Mouse (Mus musculus) limb, embryonic 11.5 days (tissue): ENCODE measurements at regions not wholly inside any gene's neighbourhood (a gene's known extent, or its start where the extent isn't known, plus 50 kb on each side); places are given as distances from the start of the nearest gene placed in this dataset.
"Not testable (repeated sequence)": the region's sequence is repeated elsewhere in the genome, so short reads cannot be mapped to it uniquely, and the experiment has no call there.

ENCODE experiments used
- ATAC-seq: fragments of 200-750 bp; cut with Nextera tagmentation; 2 replicates; pipeline ENCODE4 v1.8.0; 2017; ENCODE audit warnings: low read depth; ENCODE audit not compliant: insufficient number of reproducible peaks, low FRiP score, low TSS enrichment
- DNase-seq: peaks from one replicate; pipeline ENCODE4 v3.0.0-alpha.2; 2015; ENCODE audit warnings: low spot score
- H3K27ac ChIP-seq: fragments of 300-500 bp; sonication (generic); replicated peaks from 2 replicates; pipeline ENCODE4 v1.5.1; 2014; ENCODE audit warnings: low read depth, mild to moderate bottlenecking, low read length
- H3K27me3 ChIP-seq: fragments of 300-500 bp; sonication (generic); 2 replicates; pipeline ENCODE4 v1.6.1; 2014; ENCODE audit warnings: mild to moderate bottlenecking, low read length, mixed read lengths; ENCODE audit not compliant: control insufficient read depth, insufficient read depth
- H3K36me3 ChIP-seq: fragments of 300-500 bp; sonication (generic); 2 replicates; pipeline ENCODE4 v1.6.1; 2014; ENCODE audit warnings: mild to moderate bottlenecking, low read length, moderate library complexity, mixed read lengths; ENCODE audit not compliant: control insufficient read depth, insufficient read depth
- H3K4me1 ChIP-seq: fragments of 300-500 bp; sonication (generic); 2 replicates; pipeline ENCODE4 v1.6.1; 2014; ENCODE audit warnings: low read length, mixed read lengths; ENCODE audit not compliant: control insufficient read depth, insufficient read depth
- H3K4me2 ChIP-seq: fragments of 300-500 bp; sonication (generic); 2 replicates; pipeline ENCODE4 v1.6.1; 2014; ENCODE audit warnings: low read depth, mild to moderate bottlenecking, moderate library complexity; ENCODE audit not compliant: severe bottlenecking
- H3K4me3 ChIP-seq: fragments of 300-500 bp; sonication (generic); 2 replicates; pipeline ENCODE4 v1.5.1; 2014; ENCODE audit warnings: low read depth, low read length
- H3K9ac ChIP-seq: fragments of 300-500 bp; sonication (generic); 2 replicates; pipeline ENCODE4 v1.6.1; 2014; ENCODE audit warnings: mild to moderate bottlenecking, low read length
- H3K9me3 ChIP-seq: fragments of 300-500 bp; sonication (generic); 2 replicates; pipeline ENCODE4 v1.6.1; 2016; ENCODE audit warnings: low read length; ENCODE audit not compliant: control insufficient read depth
- WGBS: fragments of 180-500 bp; shearing (Covaris S2); extraction: QIAGEN DNeasy Blood & Tissue Kit; methylation state at CpG from one replicate; pipeline ENCODE4 v1.1.7; 2014; 5-methylcytosine and 5-hydroxymethylcytosine counted together

- Histone ChIP-seq H3K27ac (no peak overlapping the region), H3K9me3 (no peaks in the 10 kb centered on the region), H3K36me3 (no peaks in the 10 kb centered on the region), H3K9ac (no peak overlapping the region), H3K4me2 (no peak overlapping the region), H3K4me1 (no peaks in the 10 kb centered on the region), H3K27me3 (no peaks in the 10 kb centered on the region), H3K4me3 (no peak overlapping the region)
- DNase-seq (no peak), ATAC-seq (no peak)
- WGBS: 88% methylated on average over 2 of the region's 2 CpGs
Measured at GRCm38 (mm10) chr13:10938233-10938632, 577.6 kb upstream of the Chrm3 start.

- DNase-seq (no peak), ATAC-seq (no peak)
- WGBS: 91% methylated on average over 3 of the region's 3 CpGs
- Histone ChIP-seq H3K27me3 (no peaks in the 10 kb centered on the region), H3K4me3 (no peak overlapping the region), H3K9ac (no peak overlapping the region), H3K4me2 (no peak overlapping the region), H3K36me3 (no peaks in the 10 kb centered on the region), H3K4me1 (no peaks in the 10 kb centered on the region), H3K27ac (no peak overlapping the region), H3K9me3 (no peaks in the 10 kb centered on the region)
Measured at GRCm38 (mm10) chr13:10930741-10931140, 570.1 kb upstream of the Chrm3 start.

GRCm38 (mm10) chr13:10914377-10914776 is 553.7 kb upstream of the Chrm3 start:
- Histone ChIP-seq H3K36me3 (no peaks in the 10 kb centered on the region), H3K4me3 (no peak overlapping the region), H3K27ac (no peak overlapping the region), H3K4me2 (no peak overlapping the region), H3K9ac (no peak overlapping the region), H3K27me3 (no peaks in the 10 kb centered on the region), H3K4me1 (no peaks in the 10 kb centered on the region), H3K9me3 (no peaks in the 10 kb centered on the region)
- DNase-seq: no peak
- no peak for ATAC-seq

- no peak overlapping the region for H3K4me2 ChIP-seq
- no peaks in the 10 kb centered on the region for H3K36me3 ChIP-seq
- H3K9me3 ChIP-seq: no peaks in the 10 kb centered on the region
- no peaks in the 10 kb centered on the region for H3K27me3 ChIP-seq
- H3K27ac ChIP-seq: no peak overlapping the region
- 53% methylated on average over 2 of the region's 2 CpGs for WGBS
- no peak overlapping the region for H3K4me3 ChIP-seq
- DNase-seq: no peak
- no peak for ATAC-seq
- no peaks in the 10 kb centered on the region for H3K4me1 ChIP-seq
- no peak overlapping the region for H3K9ac ChIP-seq
Measured at GRCm38 (mm10) chr13:10909122-10909751, 548.6 kb upstream of the Chrm3 start.

GRCm38 (mm10) chr13:10867864-10868263 is 507.2 kb upstream of the Chrm3 start:
- Histone ChIP-seq H3K27me3 (no peaks in the 10 kb centered on the region), H3K27ac (no peak overlapping the region), H3K4me1 (no peaks in the 10 kb centered on the region), H3K36me3 (no peaks in the 10 kb centered on the region), H3K9me3 (no peaks in the 10 kb centered on the region), H3K4me2 (no peak overlapping the region), H3K4me3 (no peak overlapping the region), H3K9ac (no peak overlapping the region)
- WGBS: 71% methylated on average over 2 of the region's 2 CpGs
- ATAC-seq: no peak
- no peak for DNase-seq

- not testable (repeated sequence) for H3K4me2 ChIP-seq, H3K27me3 ChIP-seq, H3K36me3 ChIP-seq, H3K4me1 ChIP-seq, ATAC-seq, H3K4me3 ChIP-seq, H3K9ac ChIP-seq, H3K9me3 ChIP-seq, DNase-seq, H3K27ac ChIP-seq
- 95% methylated on average over 9 of the region's 9 CpGs for WGBS
Measured at GRCm38 (mm10) chr13:10855947-10856561, 495.4 kb upstream of the Chrm3 start.

GRCm38 (mm10) chr13:10845212-10845611 is 484.6 kb upstream of the Chrm3 start:
- no peak for ATAC-seq
- Histone ChIP-seq H3K27ac (no peak overlapping the region), H3K4me1 (no peaks in the 10 kb centered on the region), H3K9me3 (no peaks in the 10 kb centered on the region), H3K27me3 (no peaks in the 10 kb centered on the region), H3K9ac (no peak overlapping the region), H3K4me2 (no peak overlapping the region), H3K4me3 (no peak overlapping the region), H3K36me3 (no peaks in the 10 kb centered on the region)
- WGBS: 89% methylated on average over 5 of the region's 5 CpGs
- DNase-seq: no peak

GRCm38 (mm10) chr13:10799351-10799913 is 438.8 kb upstream of the Chrm3 start:
- Histone ChIP-seq H3K27me3 (no peaks in the 10 kb centered on the region), H3K9ac (no peak overlapping the region), H3K4me2 (no peak overlapping the region), H3K9me3 (no peaks in the 10 kb centered on the region), H3K4me3 (no peak overlapping the region), H3K27ac (no peak overlapping the region), H3K4me1 (no peaks in the 10 kb centered on the region), H3K36me3 (no peaks in the 10 kb centered on the region)
- WGBS: 82% methylated on average over 3 of the region's 3 CpGs
- DNase-seq (no peak), ATAC-seq (no peak)
